Mouse (Mus musculus) B cell, adult 2 months (primary cell): Measurements from ENCODE around the gene Accsl.

Experiments
- DNase-seq, 2 experiments: peaks; one replicate each; pipeline ENCODE4 v3.0.0; 2022

Accsl gene

DNA sequence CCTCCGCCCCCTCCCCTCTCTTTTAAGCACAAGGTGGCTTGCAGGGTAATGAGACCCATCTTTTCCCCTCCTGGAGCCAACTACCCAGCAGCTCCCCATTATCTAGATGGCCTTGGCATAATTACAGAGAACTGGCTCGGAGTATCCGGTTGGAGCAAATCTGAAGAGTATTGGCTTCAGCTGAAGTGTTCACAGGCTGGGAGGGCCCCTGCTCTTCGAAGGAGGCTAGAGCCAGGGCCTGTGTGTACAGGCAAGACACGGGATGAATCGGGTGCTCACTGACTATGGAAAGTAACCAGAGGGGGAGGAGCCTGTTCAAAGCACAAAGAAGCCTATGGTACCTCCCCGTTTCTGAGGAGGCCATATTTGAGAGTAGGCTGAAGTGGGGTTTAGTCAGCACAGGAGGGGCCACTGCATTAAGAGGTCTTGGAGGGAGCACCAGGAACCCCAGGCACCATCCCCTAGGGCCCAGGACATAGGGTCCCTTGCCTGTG lies at the start of gene Accsl:
Accsl (minus strand) TSS at position 51 of the 494 bp plus-strand sequence.
- no peak for DNase-seq

DNA sequence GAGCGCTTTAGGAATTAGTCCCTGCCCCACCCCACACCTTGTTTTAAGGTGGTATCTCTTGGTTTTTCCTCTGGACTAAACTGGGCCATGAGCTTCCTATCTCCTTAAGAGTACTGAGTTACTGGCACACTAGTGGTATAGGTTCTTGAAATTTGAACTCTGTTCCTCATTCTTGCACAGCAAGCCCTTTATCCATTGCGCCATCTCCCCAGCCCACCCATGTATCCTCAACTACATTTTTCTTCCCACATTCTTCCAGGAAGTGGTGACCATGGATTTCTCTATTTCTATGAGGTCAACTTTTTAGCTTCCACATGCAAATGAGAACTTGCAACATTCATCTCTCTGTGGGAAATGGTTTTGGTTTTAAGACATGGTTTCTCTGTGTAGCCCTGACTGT lies 44.6 kb upstream of the Accsl start:
- DNase-seq: no peak

DNA sequence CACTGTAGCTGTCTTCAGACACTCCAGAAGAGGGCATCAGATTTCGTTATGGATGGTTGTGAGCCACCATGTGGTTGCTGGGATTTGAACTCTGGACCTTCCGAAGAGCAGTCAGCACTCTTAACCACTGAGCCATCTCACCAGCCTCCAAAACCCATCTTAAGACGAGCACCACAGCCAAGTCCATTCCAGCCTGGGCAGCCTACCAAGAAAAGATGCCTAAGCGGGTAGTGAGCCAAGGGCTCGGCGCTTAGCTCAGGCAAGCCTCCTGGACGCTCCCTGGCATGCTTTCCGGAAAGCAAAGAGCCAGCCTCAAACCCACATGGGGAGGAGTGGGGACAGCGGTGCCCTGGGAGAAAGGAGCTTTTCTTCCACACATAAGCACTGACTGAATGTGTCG lies 43.0 kb upstream of the Accsl start:
- no peak for DNase-seq

DNA sequence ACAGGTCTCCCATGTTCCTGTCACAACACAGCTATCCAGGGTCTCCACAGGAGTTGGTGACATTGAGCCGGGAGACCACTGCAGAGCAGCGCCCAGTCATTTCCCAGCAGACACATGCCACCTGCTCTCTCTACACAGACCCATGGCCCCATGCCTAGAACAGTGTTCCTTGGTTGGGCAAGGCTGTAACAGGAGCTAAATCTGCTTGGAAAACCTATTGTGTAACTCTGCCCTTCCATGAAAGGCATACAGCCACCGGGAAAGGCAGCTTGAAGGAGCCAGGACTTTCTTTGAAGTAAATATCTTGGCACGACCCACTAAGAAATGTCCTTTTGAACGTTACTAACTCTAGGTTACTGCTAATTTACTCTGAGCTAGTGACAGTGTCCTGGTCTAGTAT lies 40.8 kb upstream of the Accsl start:
- no peak for DNase-seq

DNA sequence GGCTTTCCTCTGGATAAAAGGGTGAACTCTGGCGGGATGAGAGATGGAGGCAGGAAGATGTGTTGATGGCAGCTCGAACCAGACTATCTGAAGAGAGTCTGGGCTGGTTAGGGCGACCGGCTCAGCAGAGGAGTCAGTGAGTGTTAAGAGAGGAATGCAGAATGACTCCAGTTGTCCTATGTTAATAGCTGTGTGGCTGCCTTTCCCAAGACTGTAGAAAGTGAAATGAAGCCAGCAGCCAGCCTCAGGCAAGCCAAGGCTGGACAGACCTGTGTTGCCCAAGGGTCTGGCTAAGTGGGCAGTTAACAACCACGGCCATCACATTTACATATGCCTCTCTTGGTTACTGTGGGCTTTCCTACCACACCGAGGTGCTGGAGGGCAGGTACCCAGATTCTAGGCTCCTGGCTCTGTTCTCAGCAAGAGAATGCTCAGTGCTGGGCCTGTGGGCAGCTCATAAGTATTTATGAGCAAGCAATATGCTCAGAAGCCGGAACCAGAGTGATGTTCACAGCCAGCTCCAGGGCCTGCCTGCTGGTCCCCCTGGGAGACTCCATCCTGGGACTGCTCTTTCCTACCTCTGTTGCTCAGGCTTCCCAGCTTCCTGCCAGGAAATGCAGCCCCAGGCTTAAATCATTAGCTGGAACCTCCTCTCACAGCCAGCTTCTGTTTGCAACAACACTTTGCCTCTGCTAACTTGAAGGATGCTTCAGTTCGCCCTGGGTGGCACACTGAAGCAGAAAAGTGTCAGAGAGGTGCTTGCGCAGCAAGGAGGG lies 38.8 kb upstream of the Accsl start:
- no peak for DNase-seq

DNA sequence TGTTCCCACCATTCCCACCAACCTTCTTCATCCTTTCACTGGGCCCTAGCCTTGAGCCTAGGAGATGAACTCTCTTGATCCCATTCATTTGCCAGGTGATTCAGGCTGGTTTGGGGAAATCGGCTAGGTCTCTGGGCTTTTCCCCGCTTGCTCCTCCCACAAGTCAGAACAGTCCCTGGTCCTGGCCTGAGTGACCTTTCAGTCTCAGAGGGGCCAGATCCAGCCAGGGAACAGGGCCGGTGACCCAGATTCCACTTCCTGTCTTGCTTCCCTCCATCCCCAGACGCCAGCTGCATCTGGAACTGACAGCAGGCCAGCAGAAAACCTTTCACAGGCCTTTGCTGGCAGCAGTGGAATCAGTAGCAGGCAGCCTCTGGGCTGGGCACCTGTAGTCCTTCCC lies 37.4 kb upstream of the Accsl start:
- DNase-seq: no peak

DNA sequence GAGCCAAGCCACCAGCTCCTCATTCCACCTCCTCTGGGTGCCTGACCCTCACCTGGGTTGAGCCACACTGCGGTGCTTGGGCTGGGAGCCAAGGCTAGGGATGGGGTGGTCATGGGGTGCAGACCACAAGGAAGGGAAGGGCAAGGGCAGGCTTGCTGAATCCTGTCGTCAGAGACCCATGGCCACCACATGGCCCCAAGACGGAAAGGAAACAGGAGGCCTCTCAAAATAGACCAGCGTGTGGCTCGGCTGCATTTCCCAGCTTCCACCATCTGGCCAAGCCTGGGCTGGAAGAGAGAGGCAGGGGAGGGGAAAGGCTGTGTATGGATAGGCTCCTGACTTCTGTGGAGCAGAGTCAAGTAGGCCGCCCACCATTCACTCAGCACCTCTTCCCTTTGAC lies 34.5 kb upstream of the Accsl start:
- no peak for DNase-seq

DNA sequence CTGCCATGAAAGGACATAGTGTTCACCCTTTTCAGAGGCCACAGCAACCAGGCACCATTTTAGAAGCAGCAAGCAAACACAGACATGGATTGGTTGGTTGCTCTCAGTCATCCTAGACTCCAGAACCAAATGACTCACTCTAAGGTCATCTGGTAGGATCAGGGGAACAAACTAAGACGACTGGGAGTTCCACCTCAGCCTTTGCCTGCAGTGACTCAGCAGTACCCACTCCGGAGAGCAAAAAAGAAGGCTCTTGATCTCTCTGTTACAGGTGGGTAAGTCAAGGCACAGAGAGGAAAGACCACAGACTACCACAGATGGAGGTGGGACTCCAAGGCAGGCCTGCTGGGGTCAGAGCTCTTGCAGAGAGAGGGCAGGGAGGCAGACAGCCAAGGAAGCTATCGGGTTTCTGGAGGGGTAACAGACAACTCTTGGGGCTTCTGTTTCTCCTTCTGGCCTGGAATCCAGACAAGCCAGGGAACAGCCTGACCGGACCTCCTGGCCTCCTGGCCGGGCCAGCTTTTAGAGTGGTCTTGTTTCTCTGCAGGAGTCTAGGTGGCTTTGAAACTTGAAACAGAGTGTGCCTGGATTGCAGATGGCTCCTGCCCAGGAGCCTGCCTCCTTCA lies 33.8 kb upstream of the Accsl start:
- no peak for DNase-seq

DNA sequence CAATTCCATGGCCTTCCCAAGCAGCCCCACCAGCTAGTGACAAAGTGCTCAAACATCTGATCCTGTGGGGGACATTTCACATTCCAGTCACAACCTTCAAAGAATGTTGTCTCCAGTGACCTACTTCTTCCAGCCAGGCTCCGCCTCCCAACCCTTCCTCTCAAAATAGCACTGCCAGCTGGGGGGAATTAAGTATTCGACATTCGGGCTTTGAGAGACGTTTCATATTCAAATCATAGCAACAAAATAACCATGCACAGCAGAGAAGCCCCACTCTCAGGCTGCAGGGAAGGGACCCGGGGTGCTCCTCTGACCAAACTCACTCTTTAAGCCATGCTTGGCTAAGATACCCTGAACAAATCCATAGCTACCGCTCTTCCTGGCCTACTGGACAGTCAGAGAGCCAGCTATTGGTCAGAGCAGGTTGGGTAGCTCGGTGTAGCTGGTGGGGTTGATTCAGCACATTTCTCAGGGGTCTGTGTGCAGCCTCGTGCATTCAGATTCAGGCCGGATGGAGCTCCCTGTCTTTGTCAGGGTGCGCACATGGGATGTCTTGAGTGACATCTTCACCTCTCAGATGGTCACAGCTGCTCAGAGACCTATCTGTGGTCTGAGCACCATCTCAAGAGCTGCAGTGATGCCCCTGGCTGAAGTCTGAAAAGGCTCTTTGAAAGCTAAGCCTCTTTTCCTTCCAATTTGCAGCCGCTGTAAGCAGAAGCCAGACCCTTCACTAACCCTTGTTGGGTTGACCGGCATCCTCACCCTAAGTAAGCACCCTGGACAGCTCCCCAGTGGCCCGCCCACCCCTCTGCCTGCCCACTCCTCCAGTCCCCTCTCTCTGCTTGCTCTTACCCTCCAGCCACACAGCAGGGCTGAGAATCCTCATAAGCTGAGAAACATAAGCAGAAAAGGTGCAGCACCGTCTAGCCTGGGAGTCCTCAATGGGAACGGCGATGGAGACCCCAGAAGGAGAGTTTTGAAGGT lies 30.7 kb upstream of the Accsl start:
- DNase-seq: no peak

DNA sequence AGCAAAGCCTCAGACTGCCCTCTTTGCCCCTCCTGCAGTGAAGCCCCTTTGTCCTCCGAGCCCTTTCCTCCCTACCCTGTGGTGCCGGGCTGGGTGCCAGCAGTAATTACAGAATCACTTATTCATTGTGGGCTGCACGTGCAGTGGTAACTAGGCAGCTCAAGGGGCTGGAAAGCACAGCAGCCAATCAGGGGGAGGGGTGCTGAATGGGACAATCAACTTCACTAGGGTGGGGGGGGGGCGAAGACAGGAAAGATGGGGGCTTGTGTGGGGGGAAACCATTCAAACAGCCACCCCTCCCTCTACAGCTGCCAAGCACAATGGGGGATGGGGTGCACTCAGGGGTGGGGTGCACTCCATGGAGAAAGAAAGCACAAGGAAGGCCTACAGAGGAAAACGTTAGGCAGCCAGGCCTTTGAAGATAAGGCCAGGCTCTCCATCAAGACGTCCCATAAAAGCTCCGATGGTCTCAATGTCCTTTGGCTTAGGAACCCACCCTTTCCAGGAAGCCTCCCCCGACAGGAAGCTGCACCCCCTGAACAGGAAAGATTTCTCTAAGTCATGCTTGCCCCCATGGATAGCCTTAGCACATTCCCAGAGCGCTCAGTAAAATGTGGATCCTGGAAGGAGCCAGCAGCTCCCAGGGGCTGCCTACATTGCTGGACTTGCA lies 22.8 kb upstream of the Accsl start:
- DNase-seq: no peak

DNA sequence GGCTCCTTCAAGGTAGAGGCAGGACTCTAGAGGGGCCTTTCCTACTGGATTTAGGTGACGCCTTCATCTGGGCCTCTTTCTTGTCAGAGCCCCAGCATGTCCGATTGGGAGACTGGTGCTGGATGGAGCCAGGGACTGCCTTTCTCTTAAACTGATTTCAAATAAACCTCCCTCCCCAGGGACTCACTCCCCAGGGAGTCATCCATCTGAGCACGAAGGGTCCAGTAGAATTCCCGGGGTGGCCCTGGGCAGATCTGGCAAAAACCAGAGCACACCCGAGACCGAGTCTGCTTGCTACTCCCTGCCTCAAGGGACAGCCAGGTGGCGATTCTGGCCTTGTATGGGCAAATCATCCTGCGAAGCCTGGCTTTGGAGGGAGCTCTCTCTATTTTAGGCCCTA lies 21.2 kb upstream of the Accsl start:
- DNase-seq: no peak

DNA sequence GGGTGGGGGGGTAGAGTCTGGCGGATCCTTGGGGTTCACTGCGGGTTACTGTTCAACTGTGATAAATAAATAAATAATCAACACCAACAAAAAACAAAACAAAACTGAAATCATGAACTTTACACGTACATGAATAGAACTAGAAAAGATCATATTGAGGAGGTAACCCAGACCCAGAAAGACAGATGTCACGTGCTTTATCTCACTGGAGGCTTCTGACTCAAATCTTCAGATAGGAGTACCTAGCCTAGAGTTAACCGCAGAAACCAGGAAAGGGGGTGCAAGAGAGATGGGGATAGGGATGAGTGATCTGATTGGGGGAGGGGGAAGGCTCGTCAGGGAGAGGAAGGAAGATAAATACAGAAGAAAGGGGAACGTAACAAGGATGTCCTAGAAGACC lies 20.1 kb upstream of the Accsl start:
- DNase-seq: no peak

DNA sequence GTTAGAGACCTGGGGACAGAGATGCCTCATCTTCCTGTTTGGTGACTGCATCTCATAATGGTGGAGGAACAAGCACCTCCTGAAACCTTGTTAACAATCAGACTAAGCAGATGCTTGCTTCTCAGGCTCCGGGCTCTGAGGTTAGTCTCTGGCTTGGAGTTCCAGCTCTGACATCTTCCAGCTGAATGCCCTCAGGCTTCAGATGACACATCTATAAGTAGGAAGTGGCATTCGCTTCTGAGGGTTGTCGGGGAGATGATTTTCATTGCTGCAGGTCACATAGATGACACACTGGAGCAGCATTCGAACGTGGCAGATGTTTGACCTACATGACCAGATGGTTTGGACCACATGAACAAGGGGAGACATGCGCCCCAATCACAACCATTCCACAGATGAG lies 19.4 kb upstream of the Accsl start:
- no peak for DNase-seq

DNA sequence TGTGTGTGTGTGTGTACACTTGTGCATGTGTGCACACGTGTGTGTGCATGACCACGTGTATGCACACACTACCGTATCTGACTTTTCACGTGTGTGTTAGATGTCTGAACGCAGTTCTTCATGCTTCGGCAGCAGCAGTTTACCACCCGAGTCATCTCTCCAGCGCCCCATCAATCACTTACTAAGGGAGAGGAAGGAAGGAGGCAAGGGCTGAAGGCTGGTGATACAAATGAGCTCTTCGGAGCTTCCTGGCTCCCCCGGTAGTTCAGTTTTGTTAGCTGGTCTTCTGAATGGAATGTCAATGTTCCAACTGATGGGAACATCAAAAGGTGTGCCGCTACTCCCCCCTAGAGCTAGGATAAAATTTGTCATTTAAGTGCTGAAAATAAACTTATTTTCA lies 18.3 kb upstream of the Accsl start:
- no peak for DNase-seq

DNA sequence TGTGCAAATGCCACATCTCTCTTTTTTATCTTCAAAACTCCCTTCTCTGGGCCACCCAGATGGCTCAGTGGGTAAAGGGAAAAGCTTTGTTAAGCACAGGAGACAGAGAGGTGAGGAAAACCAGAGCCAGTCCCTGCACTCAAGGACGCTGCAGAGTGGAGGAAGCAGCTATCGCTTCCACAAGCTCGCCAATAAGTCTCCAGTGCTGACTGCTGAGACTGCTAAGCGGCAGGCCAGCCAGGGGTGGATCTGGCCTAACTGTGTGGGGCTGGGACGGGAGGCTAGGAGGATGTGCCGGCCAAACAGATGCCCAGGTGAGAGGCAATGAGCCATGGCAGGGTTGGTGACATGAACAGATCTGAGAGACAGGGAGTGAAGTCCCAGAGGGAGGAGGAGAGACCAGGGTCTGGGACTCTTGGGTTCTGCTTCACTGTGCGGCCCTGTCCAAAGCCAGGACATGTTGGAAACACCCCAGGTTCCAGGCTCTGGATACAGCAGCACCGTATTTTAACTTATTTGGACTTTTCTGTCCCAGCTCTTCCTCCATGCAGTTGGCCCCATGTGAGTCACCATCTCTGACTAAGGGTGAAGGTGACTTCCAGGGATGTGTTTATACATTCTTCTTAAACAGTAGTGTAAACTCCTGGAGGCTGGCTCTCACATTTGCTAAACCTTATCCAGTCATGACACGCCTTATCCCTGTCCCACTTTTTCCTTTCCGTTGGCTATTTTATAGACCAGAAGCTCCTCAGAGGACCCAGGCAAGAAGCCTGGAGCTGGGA lies 17.2 kb upstream of the Accsl start:
- DNase-seq: no peak

DNA sequence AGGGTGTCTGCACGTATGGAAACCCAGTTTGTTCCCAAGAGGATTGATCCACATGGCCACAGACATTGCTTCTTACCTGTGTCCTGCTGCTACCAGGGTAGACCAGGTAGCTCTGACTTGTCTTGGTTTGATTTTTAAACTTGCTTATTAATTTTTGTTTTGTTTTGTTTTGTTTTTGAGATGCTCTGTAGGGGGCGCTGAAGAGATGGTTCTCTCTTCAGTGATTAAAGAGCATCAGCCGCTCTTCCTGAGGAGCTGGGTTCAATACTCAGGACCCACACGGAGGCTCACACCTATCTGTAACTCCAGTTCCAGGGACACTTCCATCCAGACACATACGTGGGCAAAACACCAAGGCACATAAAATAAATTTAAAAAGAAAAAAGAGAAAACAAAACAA lies 14.1 kb upstream of the Accsl start:
- DNase-seq: no peak

DNA sequence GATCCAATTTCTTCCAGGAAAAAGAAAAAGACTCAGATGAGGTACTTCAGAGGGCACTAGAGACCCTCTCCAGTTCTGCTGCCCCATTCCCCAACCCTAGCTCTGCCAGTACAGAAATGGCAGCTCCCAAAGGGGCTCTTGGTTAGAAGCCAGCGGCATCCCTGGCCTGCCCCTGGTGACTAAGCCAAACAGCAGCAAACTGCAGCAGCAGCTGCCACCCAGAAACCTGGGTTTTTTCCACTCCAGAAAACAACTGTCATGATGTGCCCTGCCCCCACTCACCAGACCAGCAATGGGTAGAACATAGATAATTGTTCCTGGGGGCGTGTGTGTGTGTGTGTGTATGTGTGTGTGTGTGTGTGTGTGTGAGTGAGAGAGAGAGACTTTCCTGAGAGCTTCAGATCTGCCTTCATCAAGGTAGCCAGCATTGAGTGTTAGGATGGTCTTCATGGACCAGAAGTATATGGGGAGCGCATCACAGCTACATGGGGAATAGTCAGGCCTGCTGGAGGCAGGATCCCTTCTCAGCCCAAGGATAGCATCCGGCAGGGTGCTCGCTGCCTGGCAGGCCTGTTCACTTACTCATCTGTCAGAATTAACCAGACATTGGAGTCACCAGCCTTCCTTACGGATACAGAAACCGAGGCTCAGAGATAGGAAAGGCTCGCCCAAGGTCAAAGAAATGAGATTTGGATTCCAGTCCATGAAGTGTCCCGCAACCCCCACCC lies 12.8 kb upstream of the Accsl start:
- no peak for DNase-seq

DNA sequence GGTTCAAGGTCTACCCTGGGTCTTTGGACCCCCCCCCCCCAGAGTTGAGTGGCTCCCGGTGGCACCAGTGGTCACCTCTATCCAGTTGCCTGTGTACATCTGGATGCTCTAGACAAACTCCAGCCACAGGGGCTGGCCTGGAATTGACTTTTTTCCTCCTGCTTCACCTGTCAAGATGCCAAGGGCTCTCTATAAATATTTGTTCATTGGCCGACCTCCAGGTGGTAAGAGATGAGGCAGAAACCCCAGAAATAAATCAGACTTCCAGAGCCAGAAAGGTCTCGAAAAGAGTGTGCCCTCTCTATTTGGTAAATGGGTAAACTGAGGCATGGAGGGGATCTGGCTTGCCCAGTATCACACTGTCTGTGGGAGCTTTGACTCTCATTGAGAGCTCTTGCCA lies 12.0 kb upstream of the Accsl start:
- DNase-seq: no peak

DNA sequence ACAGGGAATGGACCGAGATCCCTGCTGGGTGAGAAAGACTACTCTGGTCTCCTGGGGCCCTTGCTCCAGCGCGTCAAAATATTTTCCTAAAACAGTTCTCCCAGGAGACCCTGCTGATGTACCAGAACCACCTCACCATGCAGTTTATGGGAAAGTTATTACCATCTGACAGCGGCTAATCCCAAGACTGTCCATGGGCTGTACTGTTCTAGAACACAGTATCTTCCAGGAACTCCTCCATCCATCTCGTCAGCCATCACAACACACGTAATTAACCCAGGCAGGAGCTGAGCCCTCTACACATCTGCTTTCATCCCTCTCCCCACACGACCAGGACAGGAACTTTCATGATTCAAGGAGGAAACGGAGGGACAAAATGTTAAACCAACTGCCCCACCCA lies 11.5 kb upstream of the Accsl start:
- DNase-seq: no peak

DNA sequence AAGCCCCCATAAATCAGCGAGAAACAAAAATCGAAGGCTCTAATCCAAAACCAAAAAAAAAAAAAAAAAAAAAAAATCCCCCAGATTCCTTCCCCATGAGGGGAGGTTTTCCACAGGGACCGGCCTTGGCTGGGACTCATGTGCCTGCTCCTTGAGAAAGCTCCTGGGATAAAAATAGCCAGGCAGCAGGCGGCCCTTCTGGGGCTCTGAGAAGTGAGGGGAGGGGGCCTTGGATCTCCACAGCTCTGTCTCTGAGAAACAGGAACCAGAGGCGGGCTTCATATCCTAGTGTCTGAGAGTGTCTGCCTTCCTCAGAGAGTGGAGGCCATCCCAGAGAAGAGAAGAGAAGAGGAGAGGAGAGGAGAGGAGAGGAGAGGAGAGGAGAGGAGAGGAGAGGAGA lies 8.0 kb upstream of the Accsl start:
- DNase-seq: no peak

DNA sequence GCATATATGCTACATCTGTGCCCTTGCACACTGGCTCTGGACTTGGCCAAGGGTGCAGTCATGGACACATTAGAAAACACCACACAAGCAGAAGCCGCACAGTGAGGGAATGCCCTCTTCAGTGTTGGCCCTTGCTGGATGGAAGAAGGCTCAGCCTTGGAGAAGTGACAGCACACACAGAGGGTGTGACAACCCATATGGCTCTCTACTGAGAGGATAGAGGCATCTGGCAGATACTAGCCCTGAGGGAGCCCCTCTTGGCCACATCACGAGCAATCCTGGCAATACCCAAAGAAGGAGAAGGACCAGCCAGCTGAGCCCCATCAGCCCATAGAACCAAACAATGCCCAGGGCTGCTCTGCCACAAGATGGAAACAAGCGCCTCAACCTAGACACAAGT lies 5.6 kb upstream of the Accsl start:
- no peak for DNase-seq

DNA sequence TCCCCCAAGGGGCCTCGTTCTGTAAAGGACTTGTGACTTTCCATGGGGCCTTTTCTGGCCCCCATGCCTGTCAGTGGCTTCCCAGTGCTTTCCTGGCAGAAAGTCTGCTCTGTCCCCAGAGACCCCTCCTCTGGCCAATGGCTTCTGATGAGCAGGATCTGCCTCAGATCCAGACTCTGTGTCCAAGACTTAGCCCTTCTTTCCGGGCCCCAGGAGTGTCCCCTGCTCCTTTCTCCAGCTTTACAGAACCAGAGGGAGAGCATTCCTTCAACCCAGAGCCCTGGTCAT lies 5.2 kb upstream of the Accsl start:
- no peak for DNase-seq
